Mouse (Mus musculus) stomach, postnatal 0 days (tissue): Measurements from ENCODE around the gene Pole2. TPM values are rescaled to one million over a fixed set of nuclear protein-coding genes. Genes with fewer than 3 reads are reported as not detected.

ENCODE experiments used
- ATAC-seq: fragments of 200-750 bp; cut with Nextera tagmentation; 2 replicates; pipeline ENCODE4 v1.8.0; 2017; ENCODE audit not compliant: low FRiP score, low TSS enrichment
- DNase-seq: peaks from one replicate; pipeline ENCODE4 v3.0.0-alpha.2; 2016; ENCODE audit warnings: low spot score
- H3K27ac ChIP-seq: fragments of 300-500 bp; sonication (generic); replicated peaks from 2 replicates; pipeline ENCODE4 v1.5.1; 2014; ENCODE audit warnings: mild to moderate bottlenecking, control low read depth
- H3K27me3 ChIP-seq: fragments of 300-500 bp; sonication (generic); 2 replicates; pipeline ENCODE4 v1.6.1; 2014; ENCODE audit warnings: low read length; ENCODE audit not compliant: control insufficient read depth, insufficient read depth
- H3K36me3 ChIP-seq: fragments of 300-500 bp; sonication (generic); 2 replicates; pipeline ENCODE4 v1.6.1; 2014; ENCODE audit warnings: low read length, mixed read lengths; ENCODE audit not compliant: control insufficient read depth, insufficient read depth
- H3K4me1 ChIP-seq: fragments of 300-500 bp; sonication (generic); replicated peaks from 2 replicates; pipeline ENCODE4 v1.6.1; 2014; ENCODE audit warnings: antibody characterized with exemption; ENCODE audit not compliant: control insufficient read depth, insufficient read depth
- H3K4me2 ChIP-seq: fragments of 300-500 bp; sonication (generic); replicated peaks from 2 replicates; pipeline ENCODE4 v1.6.1; 2014; ENCODE audit warnings: low read depth, mild to moderate bottlenecking, control low read depth, moderate library complexity
- H3K4me3 ChIP-seq: fragments of 300-500 bp; sonication (generic); 2 replicates; pipeline ENCODE4 v1.5.1; 2014; ENCODE audit warnings: low read depth, low read length, control low read depth
- H3K9ac ChIP-seq: fragments of 300-500 bp; sonication (generic); 2 replicates; pipeline ENCODE4 v1.6.1; 2014; ENCODE audit warnings: mild to moderate bottlenecking, low read length, control low read depth, mixed read lengths
- H3K9me3 ChIP-seq: fragments of 300-500 bp; sonication (generic); 2 replicates; pipeline ENCODE4 v1.6.1; 2016; ENCODE audit warnings: low read length; ENCODE audit not compliant: control insufficient read depth
- CTCF ChIP-seq: IDR thresholded peaks from 2 replicates; pipeline ENCODE4 v1.5.1; 2016; ENCODE audit warnings: antibody characterized with exemption, low read depth, mild to moderate bottlenecking, moderate library complexity
- EP300 ChIP-seq: optimal IDR thresholded peaks from 2 replicates; pipeline ENCODE3; 2016; ENCODE audit warnings: antibody characterized with exemption
- WGBS: fragments of 180-500 bp; shearing (Covaris S2); extraction: QIAGEN DNeasy Blood & Tissue Kit; methylation state at CpG from one replicate; pipeline ENCODE4 v1.1.7; 2014; 5-methylcytosine and 5-hydroxymethylcytosine counted together
- polyA plus RNA-seq: library from polyadenylated mRNA; unstranded; fragments of >200 nt; fragmentation: Nextera tagmentation; extraction: Ambion mirVana; gene quantifications from 2 replicates; pipeline ENCODE4 v1.2.1, GENCODE M21; 2015

Gene Pole2
- polyA plus RNA-seq, 1 experiment from 2014 or later: 9.0 TPM

DNA sequence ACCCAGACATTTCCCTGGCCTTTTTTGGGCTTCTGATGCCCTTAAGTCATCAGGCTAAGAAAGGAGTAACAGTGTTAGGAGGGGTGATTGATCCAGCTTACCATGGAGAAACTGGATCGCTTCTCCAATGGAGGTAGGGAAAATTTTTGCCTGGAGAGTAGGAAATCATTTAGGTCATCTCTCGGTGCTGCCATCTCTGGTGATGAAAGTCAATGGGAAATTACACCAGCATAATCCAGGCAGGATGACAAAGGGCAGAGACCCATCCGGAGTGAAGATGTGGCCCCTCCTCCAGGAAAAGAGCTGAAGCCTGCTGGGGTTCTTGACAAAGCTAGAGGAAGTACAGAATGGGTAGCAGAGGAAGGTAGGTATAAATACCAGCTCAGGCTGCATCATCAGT, 10.3 kb upstream of the Pole2 start:
- H3K27ac ChIP-seq: no peak overlapping the region
- H3K9ac ChIP-seq: no peak overlapping the region
- H3K4me1 ChIP-seq: no peaks in the 10 kb centered on the region
- WGBS: 39% methylated on average over 3 of the region's 3 CpGs
- no peaks in the 10 kb centered on the region for H3K36me3 ChIP-seq
- ATAC-seq: no peak
- no peak for DNase-seq
- no peak for TF ChIP-seq EP300
- peak; percentile 26 for TF ChIP-seq CTCF
- H3K27me3 ChIP-seq: no peaks in the 10 kb centered on the region
- H3K9me3 ChIP-seq: no peaks in the 10 kb centered on the region
- no peak overlapping the region for H3K4me3 ChIP-seq
- no peak overlapping the region for H3K4me2 ChIP-seq

DNA sequence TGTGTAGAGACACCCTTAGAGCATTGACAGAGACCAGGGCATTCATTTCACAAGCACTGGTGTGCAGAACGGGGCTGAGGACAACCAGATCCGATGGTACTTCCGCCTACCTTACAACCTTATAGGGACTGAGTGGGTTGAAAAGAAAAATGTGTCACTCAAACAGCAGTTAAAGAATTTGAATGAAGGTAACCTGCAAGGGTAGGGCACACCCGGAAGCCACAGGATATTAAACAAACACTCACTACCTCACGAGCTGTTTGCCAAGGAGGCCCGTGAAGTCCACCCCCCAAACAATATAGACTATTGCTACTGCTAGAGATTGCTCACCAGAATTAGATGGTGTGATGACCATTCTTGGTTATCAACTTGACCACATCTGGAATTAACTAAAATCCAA, 7.8 kb upstream of the Pole2 start:
- DNase-seq (peak; percentile 47), ATAC-seq (peak; percentile 90)
- H3K36me3 ChIP-seq: no peaks in the 10 kb centered on the region
- no peak overlapping the region for H3K4me3 ChIP-seq
- WGBS: 61% methylated on average over 6 of the region's 6 CpGs
- H3K27ac ChIP-seq: no peak overlapping the region
- no peaks in the 10 kb centered on the region for H3K9me3 ChIP-seq
- no peak overlapping the region for H3K4me2 ChIP-seq
- H3K27me3 ChIP-seq: no peaks in the 10 kb centered on the region
- TF ChIP-seq EP300 (no peak), CTCF (no peak)
- no peak overlapping the region for H3K9ac ChIP-seq
- H3K4me1 ChIP-seq: no peaks in the 10 kb centered on the region

DNA sequence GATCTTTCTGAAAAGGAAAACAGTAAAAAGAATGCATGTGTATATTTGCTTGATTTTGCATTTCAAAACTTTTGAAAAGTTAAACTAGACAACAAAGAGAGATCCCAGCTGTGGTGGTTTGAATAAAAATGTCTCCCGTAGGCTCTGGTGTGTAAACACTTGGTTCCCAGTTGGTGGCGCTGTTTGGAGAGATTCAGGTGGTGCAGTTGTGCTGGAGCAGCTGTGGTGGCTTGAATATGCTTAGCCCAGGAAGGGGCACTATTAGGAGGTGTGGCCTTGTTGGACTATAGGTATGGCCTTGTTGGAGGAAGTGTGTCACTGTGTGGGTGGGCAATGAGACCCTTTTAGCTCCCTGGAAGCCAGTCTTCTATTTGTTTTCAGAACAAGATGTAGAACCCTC, 1.3 kb upstream of the Pole2 start:
- 54% methylated on average over 2 of the region's 2 CpGs for WGBS
- Histone ChIP-seq H3K9me3 (no peaks in the 10 kb centered on the region), H3K27ac (no peak overlapping the region), H3K36me3 (no peaks in the 10 kb centered on the region), H3K4me1 (no peaks in the 10 kb centered on the region), H3K4me3 (no peak overlapping the region), H3K27me3 (no peaks in the 10 kb centered on the region), H3K4me2 (no peak overlapping the region), H3K9ac (no peak overlapping the region)
- DNase-seq (peak; percentile 30), ATAC-seq (no peak)
- TF ChIP-seq CTCF (peak; percentile 59), EP300 (no peak)

GRCm38 (mm10) chr12:69220613-69221277, 7.2 kb downstream of the Pole2 start:
- Histone ChIP-seq H3K4me3 (no peak overlapping the region), H3K27ac (no peak overlapping the region), H3K9me3 (no peaks in the 10 kb centered on the region), H3K27me3 (no peaks in the 10 kb centered on the region), H3K4me1 (no peaks in the 10 kb centered on the region), H3K36me3 (no peaks in the 10 kb centered on the region), H3K9ac (no peak overlapping the region), H3K4me2 (no peak overlapping the region)
- DNase-seq: no peak
- TF ChIP-seq EP300 (no peak), CTCF (no peak)
- no peak for ATAC-seq
- 89% methylated on average over 19 of the region's 19 CpGs for WGBS

DNA sequence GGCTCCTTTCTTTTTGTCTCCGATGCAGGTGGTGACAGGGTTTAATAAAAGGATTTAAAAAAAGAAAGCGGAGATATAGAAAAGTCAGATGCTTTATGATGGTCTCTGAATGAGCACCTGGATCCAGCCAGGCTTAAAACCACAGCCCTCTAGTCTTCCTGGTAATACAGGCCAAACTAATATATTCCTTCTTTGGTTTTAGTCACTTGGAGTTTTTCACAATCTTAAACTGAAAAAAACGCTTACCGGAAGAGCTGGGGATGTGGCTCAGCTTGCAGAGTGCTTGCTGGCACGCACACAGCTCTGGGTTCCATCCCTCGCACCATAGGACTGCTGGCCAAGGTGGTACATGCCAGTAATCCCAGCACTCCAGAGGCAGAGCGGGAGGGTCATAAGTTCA, 11.4 kb downstream of the Pole2 start:
- Histone ChIP-seq H3K36me3 (no peaks in the 10 kb centered on the region), H3K4me2 (no peak overlapping the region), H3K4me1 (no peaks in the 10 kb centered on the region), H3K4me3 (no peak overlapping the region), H3K9ac (no peak overlapping the region), H3K9me3 (no peaks in the 10 kb centered on the region), H3K27me3 (no peaks in the 10 kb centered on the region), H3K27ac (no peak overlapping the region)
- TF ChIP-seq EP300 (no peak), CTCF (no peak)
- ATAC-seq: no peak
- no peak for DNase-seq
- WGBS: 81% methylated on average over 7 of the region's 7 CpGs

DNA sequence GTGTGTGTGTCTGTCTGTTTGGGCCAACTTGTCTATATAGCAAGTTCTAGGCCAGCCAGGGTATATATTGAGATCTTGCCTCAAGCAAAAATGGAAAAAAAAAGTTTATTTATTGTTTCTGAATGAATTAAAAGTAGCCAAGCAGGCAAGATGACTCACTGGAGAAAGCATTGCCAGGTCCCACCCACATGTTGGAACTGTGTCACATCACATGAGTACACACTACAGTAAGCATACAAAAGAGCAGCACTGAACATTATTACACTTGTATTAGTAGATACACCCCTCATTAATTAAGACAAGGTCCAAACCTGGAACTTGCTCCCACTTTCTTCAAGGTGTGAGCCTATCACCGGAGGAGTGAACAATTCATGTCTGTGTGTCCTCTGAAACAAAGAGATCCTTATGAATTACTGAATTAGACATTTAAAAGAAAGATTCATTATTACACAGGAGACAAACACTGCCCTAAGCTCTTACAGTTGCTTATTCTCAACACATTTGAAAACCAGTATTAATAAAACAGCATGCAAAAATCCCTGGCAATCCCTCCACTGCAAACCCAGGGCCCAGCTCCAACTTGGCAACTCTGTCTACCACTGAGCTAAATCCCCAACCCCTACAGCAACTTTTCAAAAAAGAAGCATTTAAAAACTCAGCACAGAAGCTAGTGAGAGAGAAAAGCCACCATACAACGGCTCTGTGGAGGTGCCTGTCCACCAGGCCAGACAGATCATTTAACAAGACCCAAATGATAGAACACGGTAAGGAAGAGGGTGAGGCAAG, 12.8 kb downstream of the Pole2 start:
- DNase-seq: peak; percentile 52
- H3K9ac ChIP-seq: no peak overlapping the region
- H3K4me2 ChIP-seq: no peak overlapping the region
- no peak overlapping the region for H3K4me3 ChIP-seq
- 43% methylated on average over 3 of the region's 3 CpGs for WGBS
- TF ChIP-seq CTCF (no peak), EP300 (no peak)
- no peaks in the 10 kb centered on the region for H3K9me3 ChIP-seq
- no peaks in the 10 kb centered on the region for H3K4me1 ChIP-seq
- H3K27ac ChIP-seq: 0 out of 2 replicates have a peak overlapping the region, but pooled peaks have one; percentile 0
- no peaks in the 10 kb centered on the region for H3K36me3 ChIP-seq
- ATAC-seq: peak; percentile 81
- H3K27me3 ChIP-seq: no peaks in the 10 kb centered on the region
